Mouse (Mus musculus) urinary bladder, postnatal 10 days (tissue): Measurements from ENCODE around the gene Grin3b.

Source experiments
- DNase-seq: peaks from one replicate; pipeline ENCODE4 v3.0.0; 2022; ENCODE audit warnings: low spot score

Gene Grin3b

DNA sequence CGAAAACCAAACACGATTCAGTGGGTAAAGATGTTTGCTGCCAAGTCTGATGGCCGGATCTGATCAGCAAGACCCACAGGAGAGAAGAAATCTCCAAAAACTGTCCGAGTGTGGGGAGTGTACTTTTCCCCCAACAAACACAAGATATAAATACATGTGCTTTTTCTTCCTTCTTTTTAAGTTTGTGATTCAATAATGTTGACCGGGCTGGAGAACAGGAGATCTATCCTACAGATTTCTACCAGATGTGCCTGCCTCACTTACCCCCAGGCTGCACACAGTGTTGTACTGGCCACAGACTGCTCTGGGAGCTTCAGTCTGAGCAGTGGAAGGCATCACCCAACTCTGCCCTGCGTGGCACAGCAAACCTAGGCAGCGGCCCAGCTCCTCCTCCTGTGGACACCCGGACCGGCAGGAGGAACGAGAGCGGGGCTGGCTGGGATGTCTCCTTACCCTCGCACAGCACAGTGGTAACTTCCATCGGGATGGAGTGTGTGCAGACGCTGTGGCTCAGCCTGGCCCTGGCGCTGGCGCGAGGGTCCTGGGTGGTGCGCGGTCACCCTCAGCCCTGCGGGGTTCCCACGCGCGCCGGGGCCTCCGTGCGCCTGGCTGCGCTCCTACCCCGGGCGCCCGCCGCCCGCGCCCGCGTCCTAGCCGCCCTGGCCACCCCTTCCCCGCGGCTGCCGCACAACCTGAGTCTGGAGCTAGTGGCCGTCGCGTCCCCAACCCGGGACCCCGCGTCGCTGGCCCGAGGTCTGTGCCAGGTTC, at the start of gene Grin3b:
Grin3b (plus strand) TSS at position 301 of the 768 bp plus-strand sequence.
- DNase-seq: no peak

DNA sequence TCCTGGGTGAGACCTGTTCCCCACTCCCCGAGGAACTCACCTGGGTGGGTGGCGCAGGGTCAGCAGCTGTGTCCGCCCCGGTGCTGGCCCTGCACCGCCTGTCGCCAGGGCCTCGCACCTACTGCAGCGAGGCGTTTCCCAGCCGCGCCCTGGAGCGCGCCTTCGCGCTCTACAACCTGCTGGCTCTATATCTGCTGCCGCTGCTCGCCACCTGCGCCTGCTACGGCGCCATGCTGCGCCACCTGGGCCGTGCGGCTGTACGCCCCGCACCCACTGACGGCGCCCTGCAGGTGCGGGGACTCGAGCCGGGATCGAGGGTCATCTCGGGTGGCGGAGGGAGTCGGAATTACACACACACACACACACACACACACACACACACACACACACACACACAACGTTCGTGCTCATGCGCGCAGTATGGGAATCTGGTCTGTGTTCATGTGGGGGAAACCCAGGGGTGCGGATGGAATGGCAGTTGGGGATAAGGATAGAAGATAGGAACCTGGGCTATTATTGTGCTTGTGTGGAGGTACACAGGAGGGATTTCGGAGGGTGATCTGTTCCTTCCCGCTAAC, 49.5 kb upstream of the Grin3b start, which contains the start of gene R3hdm4:
R3hdm4 (minus strand) TSS at position 251 of the 578 bp plus-strand sequence.
- no peak for DNase-seq

DNA sequence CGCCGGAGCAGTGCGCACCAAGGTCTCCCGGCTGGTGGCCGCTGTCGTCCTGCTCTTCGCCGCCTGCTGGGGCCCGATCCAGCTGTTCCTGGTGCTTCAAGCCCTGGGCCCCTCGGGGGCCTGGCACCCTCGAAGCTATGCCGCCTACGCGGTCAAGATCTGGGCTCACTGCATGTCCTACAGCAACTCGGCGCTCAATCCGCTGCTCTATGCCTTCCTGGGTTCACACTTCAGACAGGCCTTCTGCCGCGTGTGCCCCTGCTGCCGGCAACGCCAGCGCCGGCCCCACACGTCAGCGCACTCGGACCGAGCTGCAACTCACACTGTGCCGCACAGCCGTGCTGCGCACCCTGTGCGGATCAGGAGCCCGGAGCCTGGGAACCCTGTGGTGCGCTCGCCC, 48.9 kb upstream of the Grin3b start:
- no peak for DNase-seq

DNA sequence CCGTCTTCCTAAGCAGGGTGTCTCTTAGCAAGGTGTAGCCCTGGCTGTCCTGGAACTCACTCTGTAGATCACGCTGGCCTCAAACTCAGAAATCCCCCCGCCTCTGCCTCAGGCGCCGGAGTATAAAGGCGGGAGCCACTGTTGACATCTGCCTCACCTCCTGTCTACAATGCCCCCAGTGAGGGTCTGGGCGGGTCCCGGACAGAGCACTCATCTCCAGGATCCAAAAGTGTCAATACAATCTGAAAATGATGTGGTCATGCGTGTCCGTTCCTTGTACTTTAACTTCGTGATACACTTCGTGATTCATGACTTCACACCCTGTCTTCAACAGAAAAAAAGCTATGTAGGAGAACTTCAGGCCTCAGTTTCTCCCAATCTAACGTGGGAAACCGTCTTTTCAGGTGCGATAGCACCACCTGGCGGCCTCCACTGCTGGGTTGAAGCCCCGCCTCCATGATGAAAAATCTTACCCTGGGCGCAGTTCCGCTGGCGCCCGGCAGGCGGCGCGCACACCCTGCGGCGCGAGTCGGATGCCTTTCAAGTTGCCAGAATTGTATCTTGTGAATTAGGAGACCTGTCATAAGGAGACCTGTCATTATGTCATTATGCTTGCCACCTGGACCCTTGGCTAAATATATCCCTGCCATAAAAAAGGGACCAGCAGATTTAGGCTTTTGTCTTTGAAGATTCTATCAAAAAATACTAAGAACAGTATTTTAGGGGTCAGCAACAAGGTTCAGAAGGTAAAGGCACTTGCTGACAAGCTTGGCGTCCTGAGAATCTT, 45.3 kb upstream of the Grin3b start:
- DNase-seq: peak; percentile 68

DNA sequence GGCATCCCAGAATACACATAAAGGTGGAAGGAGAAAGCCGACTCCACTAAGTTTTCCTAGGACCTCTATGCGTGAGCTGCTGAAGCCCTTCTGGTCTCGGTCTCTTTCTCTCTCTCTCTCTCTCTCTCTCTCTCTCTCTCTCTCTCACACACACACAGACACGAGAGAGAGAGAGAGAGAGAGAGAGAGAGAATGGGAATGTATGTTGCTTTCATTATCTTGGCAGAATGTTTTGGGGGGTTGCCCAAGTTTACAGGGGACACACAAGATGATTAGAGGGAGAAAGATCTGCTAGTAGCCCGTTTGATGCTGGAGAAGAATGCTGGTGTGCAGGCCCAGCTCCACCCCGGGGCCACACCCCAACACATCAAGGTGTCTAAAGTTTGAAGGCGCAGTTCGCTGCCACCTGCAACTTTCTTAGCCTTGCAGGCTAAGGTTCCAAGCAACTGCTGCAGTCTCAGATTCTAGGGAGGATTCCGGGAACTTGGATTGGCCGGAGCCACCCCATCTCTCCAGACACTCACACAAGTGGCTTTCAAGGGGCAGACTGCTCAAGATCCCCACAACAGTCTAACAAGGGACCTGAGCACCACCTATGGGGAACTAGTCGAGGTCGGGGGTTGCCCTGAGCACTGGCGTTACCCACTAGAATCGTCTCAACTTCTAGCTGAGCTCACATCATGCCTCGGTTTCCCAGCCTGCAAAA, 44.6 kb upstream of the Grin3b start:
- no peak for DNase-seq

DNA sequence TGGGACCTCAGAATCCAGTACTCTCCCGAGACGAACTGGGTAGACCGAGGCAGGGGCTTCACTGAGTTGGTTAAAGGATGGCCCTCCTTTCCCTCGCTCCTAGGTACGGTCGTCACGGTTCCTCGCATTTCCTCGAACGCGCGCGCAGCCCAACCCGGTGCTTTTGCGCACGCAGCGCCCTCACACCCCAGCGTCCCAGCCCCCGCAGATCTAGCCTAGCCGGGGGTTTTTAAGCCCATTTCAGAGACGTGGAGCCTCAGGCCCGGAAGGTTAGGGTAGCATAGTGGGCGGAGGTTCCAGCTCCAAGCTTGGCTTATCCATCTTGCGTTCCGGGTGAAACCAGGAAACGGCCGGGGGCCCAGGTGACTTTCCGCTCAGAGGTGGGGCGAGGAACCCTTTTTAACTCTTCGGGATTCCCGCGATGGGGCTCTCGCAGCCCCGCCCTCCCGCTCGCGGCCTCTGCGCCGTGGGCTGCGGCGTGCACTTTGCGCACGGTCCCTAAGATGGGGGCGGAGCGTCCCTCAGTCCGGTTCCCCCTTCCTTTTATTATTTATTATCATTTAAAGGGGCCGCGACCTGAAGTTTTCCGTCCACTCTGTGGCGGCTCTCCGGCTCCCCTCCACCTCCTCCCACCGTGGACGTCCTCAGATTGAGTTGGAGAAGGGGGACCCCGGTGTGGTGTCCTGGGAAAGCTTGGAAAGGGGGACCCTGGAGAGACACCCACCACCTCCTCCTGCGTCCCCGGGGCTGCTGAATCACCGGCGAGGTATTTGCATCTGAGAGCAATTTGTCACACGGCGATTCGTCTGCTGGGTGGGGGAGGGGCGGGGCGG, 43.8 kb upstream of the Grin3b start, which contains the start of gene Arid3a:
Arid3a (plus strand) TSS at position 553 of the 833 bp plus-strand sequence.
- peak; percentile 54 for DNase-seq

DNA sequence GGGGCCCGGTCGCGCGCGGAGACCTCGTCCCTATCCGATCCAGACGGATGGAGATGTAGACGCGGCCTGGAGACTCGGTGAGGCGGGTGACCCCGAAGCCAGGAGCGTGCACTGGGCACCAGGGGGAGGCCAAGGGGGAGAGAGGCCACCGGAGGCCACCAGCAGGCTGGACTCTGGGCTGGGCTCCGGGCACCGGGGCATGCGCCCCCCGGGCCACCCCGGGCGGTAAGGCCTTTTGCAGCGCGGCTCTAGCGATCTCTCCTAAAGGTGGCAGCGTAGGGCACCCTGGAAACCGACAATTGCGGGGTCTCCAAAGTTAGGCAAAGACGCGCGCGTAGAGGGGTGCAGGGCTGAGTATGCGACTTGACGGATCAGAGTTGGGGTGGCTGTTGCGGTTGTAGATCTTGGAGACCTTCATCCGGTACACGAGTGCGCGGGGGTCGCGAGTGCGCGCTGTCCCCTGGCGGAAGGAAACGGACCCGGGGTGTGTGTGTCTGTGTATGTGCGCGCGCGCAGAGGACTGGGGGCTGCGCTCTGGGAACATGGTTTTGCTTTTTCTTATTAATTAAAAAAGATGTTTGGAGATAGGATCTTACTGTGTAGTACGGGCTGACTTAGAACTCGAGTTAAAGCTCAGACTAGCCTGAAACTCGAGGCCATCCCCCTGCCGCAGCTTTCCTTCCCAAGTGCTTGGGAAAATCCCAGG, 43.0 kb upstream of the Grin3b start:
- no peak for DNase-seq

DNA sequence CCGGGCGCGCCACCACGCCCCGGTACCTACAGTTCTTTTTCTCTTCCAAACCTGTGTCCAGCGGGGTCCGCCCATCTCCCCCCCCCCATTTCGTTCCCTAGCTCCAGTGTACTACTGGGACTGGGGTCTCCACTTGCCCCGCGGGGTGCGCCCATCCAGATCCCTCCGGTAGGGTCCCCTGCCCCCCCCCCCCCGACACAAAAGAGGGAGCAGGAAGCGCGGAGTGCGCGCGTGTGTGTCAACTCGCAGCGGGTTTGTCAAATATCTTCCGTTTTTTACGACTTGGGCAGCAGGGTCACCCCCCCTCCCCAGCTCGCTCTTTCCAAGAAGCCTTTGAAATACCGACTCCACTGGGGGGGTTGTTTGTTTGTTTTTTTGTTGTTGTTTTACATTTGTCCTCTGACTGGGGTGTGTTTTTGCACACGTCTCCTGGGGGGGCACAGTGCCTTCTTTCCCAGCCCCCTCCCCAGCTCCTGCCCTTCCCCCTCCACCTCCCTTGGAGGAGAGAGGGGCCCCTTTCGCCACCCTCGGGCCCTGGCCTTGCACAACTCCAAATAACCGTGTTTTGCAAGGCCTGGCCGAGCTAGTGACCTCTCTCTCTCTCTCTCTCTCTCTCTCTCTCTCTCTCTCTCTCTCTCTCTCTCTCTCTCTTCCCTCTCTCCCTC, 42.4 kb upstream of the Grin3b start:
- no peak for DNase-seq

DNA sequence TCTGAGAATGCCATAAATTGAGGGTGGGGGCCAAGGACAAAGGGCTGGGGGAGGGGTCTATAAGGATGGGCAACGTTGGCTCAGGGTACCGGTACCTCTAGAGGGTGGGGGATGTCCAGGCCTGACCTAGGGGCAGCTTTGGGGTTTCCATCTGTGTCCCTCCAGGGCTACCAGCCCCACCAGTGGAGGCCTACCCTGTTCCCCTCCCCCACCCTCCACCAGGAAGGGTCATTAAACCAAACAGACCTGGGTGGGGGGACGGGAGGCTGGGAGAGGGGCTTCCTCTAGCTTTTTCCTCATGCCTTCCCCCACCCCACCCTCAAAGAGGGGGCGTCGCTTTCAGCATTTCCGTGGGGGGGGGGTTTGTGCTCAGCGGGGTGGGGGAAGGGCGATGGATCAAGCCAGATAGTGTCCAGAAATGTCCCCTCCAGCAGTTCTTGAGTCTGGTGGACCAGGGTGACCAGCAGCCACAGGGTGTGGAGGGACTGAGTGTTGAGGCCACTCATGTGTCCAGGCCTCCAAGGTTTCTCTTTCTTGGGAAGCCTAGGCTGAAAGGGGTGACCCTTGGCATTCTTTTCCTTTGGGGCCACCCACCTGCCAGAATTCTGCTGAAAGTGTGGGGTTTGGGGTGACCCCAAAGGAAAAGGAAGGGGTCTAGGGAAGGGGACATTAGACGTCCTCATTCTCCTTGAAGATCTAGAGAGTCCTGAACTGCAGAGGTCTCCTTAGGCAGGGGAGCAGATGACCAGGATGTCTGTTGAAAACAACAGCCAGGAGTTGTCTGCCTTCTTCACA, 41.4 kb upstream of the Grin3b start:
- no peak for DNase-seq

DNA sequence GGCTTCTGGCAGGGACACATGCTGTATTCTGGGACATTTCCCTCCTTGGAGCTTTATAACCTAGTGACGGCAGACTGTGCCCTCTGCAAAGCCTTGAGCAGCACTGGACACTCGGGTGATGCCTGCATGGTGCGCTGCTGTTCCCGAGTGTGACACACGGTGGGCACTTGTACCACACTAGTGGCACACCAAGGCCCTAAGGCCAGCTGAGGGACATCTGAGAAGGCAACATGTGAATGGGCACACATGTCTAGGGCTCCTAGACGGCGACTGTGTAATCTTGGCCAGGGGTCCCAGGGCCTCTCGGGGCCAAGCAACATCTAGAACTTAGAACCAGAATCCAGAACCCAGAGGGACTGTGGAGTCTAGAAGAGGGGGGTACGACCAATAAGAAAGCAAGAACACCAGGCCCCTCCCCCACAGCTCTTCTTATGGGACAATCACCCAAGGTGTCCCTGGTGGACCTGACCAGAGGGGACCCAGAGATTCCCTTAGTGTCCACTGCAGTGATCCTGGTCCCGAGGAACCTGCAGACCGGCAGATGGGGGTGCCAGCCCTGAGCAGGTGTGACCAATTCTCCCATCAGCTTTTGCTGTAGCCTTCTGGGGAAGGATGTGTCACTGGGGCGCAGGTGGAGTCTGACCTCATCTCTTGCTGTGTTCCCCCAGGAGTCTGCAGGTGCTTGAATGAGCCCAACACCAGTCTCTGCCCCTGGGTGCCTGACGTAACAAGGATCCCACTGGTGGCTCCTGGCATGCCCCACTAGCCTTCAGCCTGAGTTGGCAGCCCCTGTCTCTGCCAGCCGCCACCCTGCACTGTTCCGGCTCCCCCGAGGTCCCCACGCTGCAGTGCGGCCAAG, 40.3 kb upstream of the Grin3b start:
- DNase-seq: no peak

DNA sequence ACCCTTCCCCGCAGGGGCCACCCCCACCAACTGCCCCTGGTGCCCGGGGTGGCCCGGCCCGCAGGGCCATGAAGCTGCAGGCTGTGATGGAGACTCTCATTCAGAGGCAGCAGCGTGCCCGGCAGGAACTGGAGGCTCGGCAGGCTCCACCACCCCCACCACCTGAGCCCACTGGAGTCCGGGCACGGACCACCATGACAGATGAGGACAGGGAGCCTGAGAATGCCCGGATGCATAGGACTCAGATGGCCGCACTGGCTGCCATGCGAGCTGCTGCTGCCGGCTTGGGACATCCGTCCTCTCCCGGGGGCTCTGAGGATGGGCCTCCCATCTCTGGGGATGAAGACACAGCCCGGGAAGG, 39.7 kb upstream of the Grin3b start:
- DNase-seq: no peak

DNA sequence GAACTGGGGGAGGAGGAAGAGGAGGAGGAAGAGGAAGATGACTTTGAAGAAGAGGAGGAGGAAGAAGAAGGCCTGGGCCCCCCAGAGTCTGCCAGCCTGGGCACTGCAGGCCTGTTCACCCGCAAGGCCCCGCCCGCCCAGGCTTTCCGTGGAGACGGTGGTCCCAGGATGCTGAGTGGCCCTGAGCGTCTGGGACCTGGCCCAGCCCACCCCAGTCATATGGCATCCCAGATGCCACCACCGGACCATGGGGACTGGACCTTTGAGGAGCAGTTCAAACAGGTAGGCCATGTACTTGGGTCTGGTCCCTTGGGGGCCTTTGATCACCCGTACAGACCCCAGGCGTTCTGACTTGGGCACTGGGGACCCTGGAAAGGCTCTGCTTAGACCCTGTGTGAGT, 38.7 kb upstream of the Grin3b start:
- no peak for DNase-seq

DNA sequence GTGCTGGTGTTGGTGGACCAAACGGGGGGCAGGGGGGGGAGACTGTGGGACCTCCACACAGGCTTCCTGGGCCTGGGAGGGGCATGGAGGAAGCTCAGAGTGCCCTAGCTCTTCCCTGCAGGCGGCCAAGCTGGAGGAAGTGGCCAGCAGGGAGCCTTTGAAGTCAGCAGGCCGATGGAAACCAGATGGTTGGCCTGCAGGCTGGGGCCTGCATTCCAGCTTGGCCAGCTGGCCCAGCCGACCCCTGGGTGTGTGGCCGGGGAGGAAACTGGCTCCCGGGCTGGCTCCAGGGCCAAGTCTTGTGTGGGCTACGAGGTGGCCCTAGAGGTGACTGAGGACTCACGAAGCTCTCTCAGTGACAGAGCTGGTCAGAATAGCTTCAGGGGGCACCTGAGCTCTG, 37.8 kb upstream of the Grin3b start:
- no peak for DNase-seq

DNA sequence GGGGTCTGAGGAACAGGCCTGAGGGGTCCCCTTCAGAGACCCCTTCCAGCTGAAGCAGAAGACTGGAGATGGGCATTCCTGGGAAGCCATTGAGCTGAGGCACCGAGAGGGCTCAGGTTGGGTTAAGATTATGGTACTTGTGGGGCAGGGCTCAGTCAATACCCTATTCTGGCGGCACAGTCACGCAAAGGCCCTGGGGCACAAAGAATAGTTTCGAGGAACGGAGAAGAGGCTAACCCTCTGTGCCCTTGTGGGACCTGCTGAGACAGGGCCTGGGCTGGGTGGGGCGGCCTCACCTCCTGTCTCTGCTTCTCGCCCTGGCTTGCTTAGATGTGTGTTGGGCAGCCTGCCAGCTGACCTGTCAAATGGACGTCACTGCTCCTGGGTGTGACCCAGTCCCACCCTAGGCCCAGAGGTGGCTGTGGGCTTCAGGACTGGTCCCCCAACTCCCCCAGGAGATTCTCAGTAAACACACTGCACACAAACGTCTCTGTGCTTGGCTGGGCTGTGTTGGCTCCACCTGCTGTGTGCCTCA, 37.3 kb upstream of the Grin3b start:
- no peak for DNase-seq

DNA sequence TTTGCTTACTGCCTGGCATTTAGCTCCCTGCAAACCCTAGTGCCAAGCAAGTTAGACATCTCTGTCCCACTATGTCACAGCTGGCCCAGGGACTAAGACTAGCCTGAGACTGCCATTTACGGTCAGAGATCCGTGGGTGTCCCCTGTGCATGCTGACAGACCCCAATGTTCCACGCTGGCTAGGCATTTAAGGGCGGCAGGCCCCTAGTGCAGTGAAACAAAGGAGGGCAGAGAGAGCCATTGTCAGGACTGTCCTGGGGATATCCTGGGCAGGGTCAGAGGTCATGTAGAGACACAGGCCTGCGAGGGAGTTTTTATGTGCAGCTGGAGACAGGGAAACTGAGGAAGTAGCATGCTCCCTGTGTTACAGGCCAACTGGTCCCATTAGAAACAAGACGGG, 36.7 kb upstream of the Grin3b start:
- no peak for DNase-seq

DNA sequence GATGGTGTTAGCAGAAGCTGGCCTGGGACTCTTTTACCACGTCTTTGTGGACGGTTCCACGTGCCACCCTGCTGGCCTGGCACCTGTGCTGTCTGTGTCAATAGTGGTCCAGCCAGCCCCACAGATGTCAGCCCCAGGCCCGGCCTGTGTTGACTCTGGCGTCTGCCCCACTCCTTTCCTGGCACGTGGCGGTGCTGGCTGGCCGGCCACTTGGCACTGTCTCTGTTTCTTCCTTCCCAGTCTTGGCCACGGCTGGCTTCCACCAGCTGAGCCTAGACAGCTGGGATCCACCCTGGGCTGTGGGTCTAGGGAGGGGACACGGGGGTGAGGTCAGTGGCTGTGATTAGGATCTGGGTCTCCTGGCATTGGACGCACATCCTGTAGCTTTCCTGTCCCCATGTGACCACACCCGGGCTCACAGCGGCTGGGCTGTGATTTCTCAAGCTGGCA, 36.2 kb upstream of the Grin3b start:
- DNase-seq: no peak

DNA sequence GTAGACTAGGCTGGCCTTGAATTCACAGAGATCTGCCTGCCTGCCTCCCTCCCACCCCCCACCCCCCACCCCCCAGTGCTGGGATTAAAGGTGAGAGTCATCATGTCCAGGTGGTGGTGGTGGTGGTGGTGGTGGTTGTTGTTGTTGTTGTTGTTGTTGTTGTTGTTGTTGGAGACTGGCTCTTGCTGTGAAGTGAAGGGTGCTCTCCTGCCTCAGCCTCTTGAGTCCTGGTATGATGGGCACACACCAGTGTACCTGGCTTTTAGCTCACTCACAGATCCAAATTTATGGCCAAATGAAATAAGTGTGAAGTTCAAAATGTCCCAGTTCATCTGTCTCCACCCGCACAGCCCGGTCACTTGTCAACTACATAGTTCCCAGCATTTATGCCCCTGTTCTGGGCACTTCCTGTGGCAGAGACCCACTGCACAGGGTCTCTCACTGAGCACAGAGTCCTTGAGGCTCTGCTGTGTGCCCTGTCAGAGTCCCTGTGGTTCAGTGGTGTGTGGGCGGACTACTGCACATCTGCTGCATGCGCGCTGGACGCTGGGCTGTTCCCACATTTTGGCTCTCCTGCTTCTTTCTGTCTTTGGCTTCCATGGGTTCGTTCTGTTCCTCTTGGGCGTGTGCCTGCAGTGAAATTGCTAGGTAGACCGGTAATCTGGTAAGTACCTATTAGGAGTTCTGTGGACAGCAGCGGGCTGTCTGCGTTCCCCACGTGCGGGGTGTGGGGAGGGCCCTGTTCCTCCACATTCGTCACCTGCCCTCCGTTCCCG, 35.5 kb upstream of the Grin3b start:
- no peak for DNase-seq
